Mouse (Mus musculus) retina, postnatal 7 days (tissue): ENCODE measurements around the gene Cdipt.

Source experiments
- DNase-seq: peaks from one replicate; pipeline ENCODE4 v3.0.0-alpha.2; 2012; ENCODE audit warnings: low read depth, low spot score

Cdipt gene

GRCm38 (mm10) chr7:126975950-126976866 is 494 bp downstream of the Cdipt start, which contains the start of gene Cdiptos:
Cdiptos (minus strand) TSS chr7:126976098.
- DNase-seq: peak; percentile 94

GRCm38 (mm10) chr7:126976878-126977459 is 1.3 kb downstream of the Cdipt start:
- no peak for DNase-seq

- DNase-seq: no peak
Measured at GRCm38 (mm10) chr7:126978841-126979240, 3.1 kb downstream of the Cdipt start.

DNA sequence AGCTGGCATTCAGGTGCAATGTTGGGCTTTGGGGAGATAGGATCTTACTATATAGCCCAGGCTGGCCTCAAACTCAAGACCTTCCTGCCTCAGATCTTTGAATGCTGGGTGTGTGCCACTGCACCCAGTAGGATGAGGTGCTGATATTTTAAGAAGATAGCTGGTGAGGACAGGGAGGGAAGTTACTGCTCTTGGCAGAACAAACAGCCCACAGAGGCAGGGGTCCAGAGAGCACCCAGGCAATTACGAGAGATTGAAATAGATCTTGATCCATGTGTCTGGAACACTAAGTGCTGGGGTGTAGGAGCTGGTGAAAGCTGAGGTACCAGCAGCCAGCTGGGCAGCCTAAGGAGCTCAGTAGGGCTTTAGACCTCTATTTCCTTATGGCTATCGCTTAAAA is 5.9 kb downstream of the Cdipt start:
- DNase-seq: no peak

- DNase-seq: no peak
Measured at GRCm38 (mm10) chr7:126982054-126982453, 6.3 kb downstream of the Cdipt start.

- no peak for DNase-seq
Measured at GRCm38 (mm10) chr7:126983113-126983512, 7.4 kb downstream of the Cdipt start.

GRCm38 (mm10) chr7:126984667-126985444 is 9.1 kb downstream of the Cdipt start:
- no peak for DNase-seq

GRCm38 (mm10) chr7:126986319-126986718 is 10.6 kb downstream of the Cdipt start:
- peak; percentile 25 for DNase-seq

DNA sequence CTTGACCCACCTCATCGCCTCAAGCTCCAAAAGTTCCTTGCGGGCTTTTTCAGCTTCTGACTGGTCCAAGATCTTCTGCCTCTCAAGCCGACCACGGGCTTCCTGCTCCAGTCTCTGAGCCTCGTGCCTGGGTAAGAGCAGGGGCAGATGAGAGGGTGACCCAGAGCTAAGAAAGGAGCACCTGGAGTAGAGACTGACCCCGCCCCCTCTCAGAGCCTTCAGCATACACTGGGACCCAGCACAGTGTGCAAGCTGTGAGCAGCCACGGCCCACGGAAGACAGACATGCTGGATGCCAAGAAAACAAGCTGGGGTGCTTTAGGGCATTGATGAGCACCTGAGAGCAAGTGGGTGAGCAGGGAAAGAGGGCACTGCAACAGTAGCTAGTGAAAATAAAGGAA is 13.1 kb downstream of the Cdipt start:
- no peak for DNase-seq

DNA sequence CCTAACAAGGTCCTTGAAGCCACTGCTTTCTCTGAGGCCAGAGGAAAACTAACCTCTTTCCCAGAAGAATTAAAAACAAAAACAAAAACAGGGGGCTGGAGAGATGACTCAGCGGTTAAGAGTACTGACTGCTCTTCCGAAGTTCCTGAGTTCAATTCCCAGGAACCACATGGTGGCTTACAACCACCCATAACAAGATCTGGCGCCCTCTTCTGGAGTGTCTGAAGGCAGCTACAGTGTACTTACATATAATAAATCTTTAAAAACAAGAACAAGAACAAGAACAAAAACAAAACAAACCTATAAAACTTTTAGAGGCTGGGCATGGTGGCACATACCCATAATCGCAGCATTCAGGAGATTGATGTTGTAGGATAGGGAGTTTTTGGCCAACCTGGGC is 20.7 kb downstream of the Cdipt start:
- no peak for DNase-seq

DNA sequence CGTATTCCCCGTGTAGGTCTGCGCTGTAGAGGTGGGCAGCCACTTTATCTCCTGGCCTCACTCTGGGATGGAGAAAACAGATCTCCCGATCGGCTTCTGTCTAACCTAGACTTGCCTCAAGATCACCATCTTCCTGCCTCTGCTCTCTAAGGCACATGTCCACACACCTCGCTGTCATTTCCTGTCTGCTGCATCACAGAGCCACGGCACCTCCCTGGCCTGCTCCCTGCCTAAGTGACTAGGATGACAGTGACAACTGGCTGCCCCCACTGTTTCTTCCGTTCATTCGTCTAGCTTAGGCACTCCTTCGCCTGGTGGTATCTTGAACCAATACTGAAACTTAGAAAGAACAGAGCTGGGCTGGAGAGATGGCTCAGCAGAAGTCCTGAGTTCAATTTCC is 23.9 kb downstream of the Cdipt start:
- DNase-seq: no peak

- no peak for DNase-seq
Measured at GRCm38 (mm10) chr7:127003620-127004019, 27.9 kb downstream of the Cdipt start.

GRCm38 (mm10) chr7:127004122-127004875 is 28.6 kb downstream of the Cdipt start:
- DNase-seq: no peak

DNA sequence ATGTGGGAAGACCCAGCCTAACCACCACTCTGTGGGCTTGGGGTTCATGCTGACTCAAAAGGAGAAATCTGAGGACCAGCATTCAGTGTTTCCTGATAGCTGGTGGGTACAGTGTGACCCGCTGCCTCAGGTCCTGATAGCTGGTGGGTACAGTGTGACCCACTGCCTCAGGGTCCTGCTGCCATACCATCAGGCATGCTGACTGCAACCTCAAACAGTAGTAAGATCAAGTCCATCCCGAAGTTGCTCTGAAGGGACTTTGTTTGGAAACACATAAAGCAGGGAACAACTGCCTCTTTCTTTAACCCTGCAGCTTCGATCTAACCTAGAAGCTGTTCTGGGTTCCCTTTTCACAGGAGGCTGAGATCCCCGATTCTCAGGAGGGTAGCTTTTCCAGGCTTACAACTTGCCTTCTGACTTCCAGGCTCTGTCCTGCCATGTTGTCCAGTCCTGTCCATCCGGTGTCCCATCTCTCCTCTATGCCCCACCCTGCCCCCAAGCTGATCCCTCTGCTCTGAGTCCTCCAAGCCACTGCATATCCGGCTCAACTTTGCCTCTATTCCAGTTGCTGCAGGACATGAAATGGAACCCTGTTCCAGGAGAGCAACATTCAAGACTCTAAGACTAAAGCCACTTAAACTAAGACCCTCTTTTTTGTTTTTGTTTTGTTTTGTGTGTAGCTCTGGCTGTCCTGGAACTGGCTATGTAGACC is 31.8 kb downstream of the Cdipt start:
- DNase-seq: no peak

DNA sequence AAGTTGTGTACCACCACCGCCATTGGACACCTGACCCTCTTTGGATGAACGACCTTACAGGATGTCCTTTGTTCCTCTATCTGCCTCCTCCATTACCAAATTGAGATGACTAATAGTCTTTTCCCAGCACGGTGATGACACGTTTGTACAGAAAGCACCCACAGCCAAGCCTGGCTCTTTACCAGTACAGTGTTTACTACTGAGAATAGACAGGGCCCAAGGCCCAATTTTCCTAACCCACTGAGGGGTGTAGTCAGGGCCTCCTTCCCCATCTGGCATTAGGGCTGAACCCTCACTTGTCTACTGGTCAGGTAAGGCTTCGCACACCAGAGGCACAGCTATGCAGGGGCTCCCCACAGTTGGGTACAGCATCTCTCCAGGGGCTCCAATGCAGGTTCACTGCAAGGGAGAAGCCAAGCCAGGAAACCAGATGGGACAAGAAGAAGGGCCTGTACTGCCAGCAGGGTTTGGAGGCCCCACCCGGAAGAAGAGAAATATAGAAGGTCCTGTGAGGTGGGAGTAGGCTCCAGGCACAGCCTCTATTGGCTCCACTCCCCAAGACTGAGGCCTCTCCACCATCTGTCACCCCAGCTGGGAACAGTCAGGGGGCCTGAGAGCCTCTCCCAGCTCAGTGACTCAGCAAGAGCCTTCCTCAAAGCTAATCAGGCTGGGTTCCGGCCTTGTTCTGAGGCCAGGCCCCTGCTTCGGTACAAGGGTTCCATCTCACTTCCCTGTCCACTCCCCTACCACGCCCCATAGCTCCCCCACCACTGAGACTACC is 32.7 kb downstream of the Cdipt start:
- no peak for DNase-seq

DNA sequence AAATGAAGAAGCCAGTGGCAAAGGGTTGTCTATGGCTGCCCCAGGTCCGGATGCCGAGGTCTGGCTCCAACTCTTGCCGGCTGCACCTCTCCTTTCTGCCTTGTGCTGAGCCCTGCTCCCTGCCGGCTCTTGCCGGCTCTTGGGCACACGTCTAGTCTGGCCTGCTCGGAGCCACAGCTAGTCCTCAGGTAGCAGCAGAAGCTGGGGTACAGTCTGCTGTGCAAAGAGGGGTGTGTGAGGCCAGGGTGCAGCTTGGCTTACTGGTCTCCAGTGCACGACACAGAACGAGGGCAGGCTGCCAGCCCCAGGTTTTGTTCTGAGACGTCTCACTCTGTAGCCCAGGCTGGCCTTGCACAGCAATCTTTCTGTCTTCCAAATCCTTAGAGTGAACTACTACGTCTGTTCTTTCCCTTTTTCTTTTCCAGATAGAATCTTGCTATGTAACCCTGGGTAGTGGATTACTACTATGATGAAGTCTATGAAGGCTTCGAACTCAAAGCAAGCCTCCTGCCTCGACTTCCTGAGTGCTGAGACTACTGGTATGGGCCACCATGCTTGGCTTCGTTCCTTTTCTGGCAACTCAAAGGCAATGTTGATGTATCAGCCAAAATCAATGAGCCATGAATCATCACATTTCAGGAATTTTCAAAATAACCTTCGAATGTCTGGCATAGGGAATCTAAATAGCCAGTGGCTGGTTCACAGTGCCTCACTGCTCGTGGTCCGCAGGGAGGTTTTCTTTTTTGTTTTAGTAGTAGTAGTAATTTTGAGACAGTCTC is 33.8 kb downstream of the Cdipt start:
- DNase-seq: no peak

- DNase-seq: no peak
Measured at GRCm38 (mm10) chr7:127011051-127011450, 35.3 kb downstream of the Cdipt start.

- DNase-seq: no peak
Measured at GRCm38 (mm10) chr7:127011717-127012116, 36.0 kb downstream of the Cdipt start.

- DNase-seq: no peak
Measured at GRCm38 (mm10) chr7:127012374-127012773, 36.7 kb downstream of the Cdipt start.
